Mouse (Mus musculus) gastrocnemius, postnatal 14 days (tissue): Measurements from ENCODE around the gene Ndst2. TPM values are rescaled to one million over a fixed set of nuclear protein-coding genes. Genes with fewer than 3 reads are reported as not detected.
"Not testable (repeated sequence)": the region's sequence is repeated elsewhere in the genome, so short reads cannot be mapped to it uniquely, and the experiment has no call there.

Experiments
- DNase-seq: peaks from one replicate; pipeline ENCODE4 v3.0.0; 2021; ENCODE audit warnings: mixed read lengths
- intact Hi-C: fragments of 180-260 bp; cut with DNase I; formaldehyde crosslinking; loops from one replicate; pipeline ENCODE4 v1.15.1; 2025; ENCODE audit warnings: low total_unique reads
- total RNA-seq, 2 experiments: library from RNA; stranded (reverse); gene quantifications; 2 replicates each; pipeline ENCODE4 v1.2.3; 2021

Ndst2 gene
- total RNA-seq, 2 experiments from 2014 or later = 7.8 to 8.7 TPM

GRCm38 (mm10) chr14:20707201-20708190 is 26.9 kb downstream of the Ndst2 start, which contains the start of gene Zswim8:
Gene Zswim8 (plus strand): TSS chr14:20707552.
- intact Hi-C loops = no loop called here
- DNase-seq = peak; percentile 88

GRCm38 (mm10) chr14:20703461-20703860 is 30.9 kb downstream of the Ndst2 start:
- DNase-seq, intact Hi-C loops: not testable (repeated sequence)

- peak; percentile 92 for DNase-seq
- intact Hi-C loops = no loop called here
These were observed 31.5 kb downstream of the Ndst2 start, which contains the start of gene Chchd1 for GRCm38 (mm10) chr14:20702741-20703381. Gene Chchd1 (plus strand): TSS chr14:20703006.

GRCm38 (mm10) chr14:20702096-20702740 is 32.1 kb downstream of the Ndst2 start:
- DNase-seq = no peak
- intact Hi-C loops = no loop called here

- no peak for DNase-seq
- intact Hi-C loops = no loop called here
These were observed 32.8 kb downstream of the Ndst2 start for GRCm38 (mm10) chr14:20701554-20701953.

- no peak for DNase-seq
- intact Hi-C loops = no loop called here
These were observed 34.0 kb downstream of the Ndst2 start for GRCm38 (mm10) chr14:20700362-20700761.

GRCm38 (mm10) chr14:20698515-20698914 is 35.8 kb downstream of the Ndst2 start:
- intact Hi-C loops = no loop called here
- DNase-seq = no peak

GRCm38 (mm10) chr14:20696986-20697385 is 37.4 kb downstream of the Ndst2 start:
- no peak for DNase-seq
- intact Hi-C loops = no loop called here

- intact Hi-C loops = no loop called here
- no peak for DNase-seq
These were observed 38.4 kb downstream of the Ndst2 start for GRCm38 (mm10) chr14:20695761-20696520.

- intact Hi-C loops = no loop called here
- peak; percentile 90 for DNase-seq
These were observed 39.2 kb downstream of the Ndst2 start, which contains the start of gene Fut11 for GRCm38 (mm10) chr14:20694884-20695760. Gene Fut11 (plus strand): TSS chr14:20694968.

GRCm38 (mm10) chr14:20694185-20694883 is 40.0 kb downstream of the Ndst2 start:
- no peak for DNase-seq
- intact Hi-C loops = no loop called here

- intact Hi-C loops = no loop called here
- DNase-seq = no peak
These were observed 40.7 kb downstream of the Ndst2 start for GRCm38 (mm10) chr14:20693589-20694101.

- no peak for DNase-seq
- intact Hi-C loops = no loop called here
These were observed 42.6 kb downstream of the Ndst2 start for GRCm38 (mm10) chr14:20691772-20692171.

- DNase-seq = no peak
- intact Hi-C loops = no loop called here
These were observed 45.4 kb downstream of the Ndst2 start for GRCm38 (mm10) chr14:20689009-20689408.

- DNase-seq = no peak
- intact Hi-C loops = no loop called here
These were observed 47.8 kb downstream of the Ndst2 start for GRCm38 (mm10) chr14:20686576-20686975.

- intact Hi-C loops = no loop called here
- DNase-seq = no peak
These were observed 51.9 kb downstream of the Ndst2 start for GRCm38 (mm10) chr14:20682498-20682897.

- intact Hi-C loops = no loop called here
- no peak for DNase-seq
These were observed 52.6 kb downstream of the Ndst2 start for GRCm38 (mm10) chr14:20681742-20682141.
